Mouse (Mus musculus): ENCODE results near the gene Hist1h3i. TPM values are rescaled to one million over a fixed set of nuclear protein-coding genes. Genes with fewer than 3 reads are reported as not detected.

The Hist1h3i gene
- polyA plus RNA-seq, 1 experiment: 41.5 TPM

DNA sequence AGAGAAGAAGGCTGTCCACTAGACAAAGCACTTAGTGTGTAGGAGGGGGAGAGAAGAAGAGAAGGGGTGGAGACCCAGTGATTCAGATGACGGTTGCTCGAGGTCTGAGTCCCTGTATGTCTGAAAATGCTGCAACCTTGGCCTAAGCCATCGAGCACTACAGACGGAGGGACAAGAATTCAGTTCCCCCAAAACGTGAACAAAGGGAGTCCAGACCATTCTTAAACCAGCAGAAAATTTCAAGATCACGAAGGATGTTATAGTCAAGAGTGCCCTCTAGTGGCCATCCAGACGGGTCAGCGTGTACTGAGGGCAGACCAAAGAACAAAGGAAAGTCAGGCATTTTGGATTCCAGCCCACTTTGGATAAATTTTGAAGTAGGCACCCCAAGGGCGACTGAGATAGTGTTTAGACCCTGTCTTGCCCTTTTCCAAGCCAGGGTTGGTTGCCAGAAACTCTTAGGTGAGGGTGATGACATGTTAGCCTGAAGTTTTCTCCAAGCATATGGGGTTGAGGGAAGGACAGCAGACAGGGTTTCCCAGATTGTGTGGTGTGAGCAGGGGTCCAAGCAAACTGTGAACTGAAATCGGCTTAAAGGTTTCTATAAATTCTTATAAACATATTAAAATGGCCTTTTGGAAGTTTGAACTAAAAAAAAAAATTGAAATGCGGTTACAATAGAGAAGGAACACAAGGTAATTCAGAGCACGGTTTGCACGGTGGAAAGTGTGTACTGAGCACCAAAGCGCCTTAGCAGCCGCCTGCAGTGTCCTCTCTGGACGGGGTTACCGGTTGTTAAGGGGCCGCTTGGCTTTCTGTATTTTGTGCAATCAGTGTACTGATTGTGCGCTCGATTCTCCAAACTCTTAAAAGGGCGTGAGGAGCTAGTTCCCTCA, 48.9 kb downstream of the Hist1h3i start:
- Histone ChIP-seq H3K36me3 (ENCODE audit: control insufficient read depth) (peaks cover 3% of the 10 kb centered on the region), H3K9me3 (ENCODE audit: control insufficient read depth, low read length) (no peaks in the 10 kb centered on the region), H3K4me3 (replicated peaks) (peak overlapping the region; percentile 65), H3K27me3 (ENCODE audit: control insufficient read depth) (no peaks in the 10 kb centered on the region), H3K4me1 (ENCODE audit: control insufficient read depth) (peaks cover 49% of the 10 kb centered on the region)
- TF ChIP-seq GATA1 (IDR thresholded peaks at IDR 0.05; ENCODE audit: low read length): no peak
- TF ChIP-seq TAL1 (IDR thresholded peaks at IDR 0.05; ENCODE audit: low read length): no peak

DNA sequence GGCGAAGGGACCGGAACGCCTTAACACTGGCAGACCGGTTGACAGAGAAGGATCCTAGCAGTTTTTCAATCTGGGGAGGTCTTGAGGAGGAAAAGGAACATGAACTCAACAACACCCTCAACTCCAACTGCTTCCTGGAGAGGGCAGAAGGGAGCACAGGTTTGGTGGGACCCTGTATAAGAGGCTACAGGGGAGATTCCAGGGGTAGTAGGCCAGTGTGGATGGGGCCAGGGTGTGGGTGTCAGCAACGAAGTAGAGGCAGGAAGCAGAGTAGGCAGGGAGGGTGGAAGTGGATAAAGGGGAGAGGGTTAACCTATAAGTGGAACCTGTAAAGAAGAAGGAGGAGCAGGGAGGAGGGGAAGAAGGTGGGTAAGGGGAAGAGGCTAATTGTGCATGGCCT, 49.7 kb downstream of the Hist1h3i start:
- Histone ChIP-seq H3K36me3 (ENCODE audit: control insufficient read depth) (no peaks in the 10 kb centered on the region), H3K9me3 (ENCODE audit: control insufficient read depth, low read length) (no peaks in the 10 kb centered on the region), H3K4me3 (replicated peaks) (no peak overlapping the region), H3K27me3 (ENCODE audit: control insufficient read depth) (no peaks in the 10 kb centered on the region), H3K4me1 (ENCODE audit: control insufficient read depth) (peaks cover 45% of the 10 kb centered on the region)
- TF ChIP-seq GATA1 (IDR thresholded peaks at IDR 0.05; ENCODE audit: low read length) (no peak), TAL1 (IDR thresholded peaks at IDR 0.05; ENCODE audit: low read length) (no peak)

Other genes starting within 250 kb of the Hist1h3i start
- not detected in 2 replicates for gene Olfr1366, start 240.6 kb downstream of the Hist1h3i start, polyA plus RNA-seq (2012)
- gene Olfr1535, start 223.5 kb downstream of the Hist1h3i start, polyA plus RNA-seq (2012): not detected in 2 replicates
- gene Olfr1364, start 201.6 kb downstream of the Hist1h3i start, polyA plus RNA-seq (2012): not detected in 2 replicates
- not detected in 2 replicates for gene Olfr1362, start 169.3 kb downstream of the Hist1h3i start, polyA plus RNA-seq (2012)
- gene Olfr11, start 140.9 kb downstream of the Hist1h3i start, polyA plus RNA-seq (2012): 0.04 TPM in 1 of 2 replicates, not detected in the other
- gene Olfr1361, start 120.0 kb downstream of the Hist1h3i start, polyA plus RNA-seq (2012): not detected in 2 replicates
- gene Olfr1360, start 106.0 kb downstream of the Hist1h3i start, polyA plus RNA-seq (2012): not detected in 2 replicates
- gene Olfr1359, start 85.3 kb downstream of the Hist1h3i start, polyA plus RNA-seq (2012): not detected in 2 replicates
- gene Hist1h2bl, start 67.2 kb downstream of the Hist1h3i start, polyA plus RNA-seq (2012): 2.0 and 7.9 TPM in 2 replicates
- 28.0 and 37.9 TPM in 2 replicates for gene Hist1h2ai, start 66.9 kb downstream of the Hist1h3i start, polyA plus RNA-seq (2012)
- 27.8 and 67.4 TPM in 2 replicates for gene Hist1h3h, start 65.7 kb downstream of the Hist1h3i start, polyA plus RNA-seq (2012)
- gene Hist1h2bm, start 61.3 kb downstream of the Hist1h3i start, polyA plus RNA-seq (2012): 1.8 and 3.9 TPM in 2 replicates
- 1.3 and 2.7 TPM in 2 replicates for gene Hist1h4j, start 48.3 kb downstream of the Hist1h3i start, polyA plus RNA-seq (2012)
- gene Hist1h4k, start 32.9 kb downstream of the Hist1h3i start, polyA plus RNA-seq (2012): 23.3 and 64.1 TPM in 2 replicates
- 57.8 and 123 TPM in 2 replicates for gene Hist1h2ak, start 29.5 kb downstream of the Hist1h3i start, polyA plus RNA-seq (2012)
- gene Hist1h2bn, start 29.2 kb downstream of the Hist1h3i start, polyA plus RNA-seq (2012): 2.7 and 5.2 TPM in 2 replicates
- 2.6 and 5.0 TPM in 2 replicates for gene Hist1h1b, start 2.7 kb downstream of the Hist1h3i start, polyA plus RNA-seq (2012)
- 15.8 and 41.3 TPM in 2 replicates for gene Hist1h2an, start 3.8 kb upstream of the Hist1h3i start, polyA plus RNA-seq (2012)
- gene Hist1h2bp, start 4.1 kb upstream of the Hist1h3i start, polyA plus RNA-seq (2012): 2.2 and 5.1 TPM in 2 replicates
- 12.6 and 20.2 TPM in 2 replicates for gene Hist1h2bq, start 26.8 kb upstream of the Hist1h3i start, polyA plus RNA-seq (2012)
- 4,119 and 4,310 TPM in 2 replicates for gene Hist1h2ao, start 27.1 kb upstream of the Hist1h3i start, polyA plus RNA-seq (2012)
- gene Hist1h4m, start 28.4 kb upstream of the Hist1h3i start, polyA plus RNA-seq (2012): 26.4 and 43.3 TPM in 2 replicates
- 0.78 and 5.7 TPM in 2 replicates for gene Hist1h4n, start 48.8 kb upstream of the Hist1h3i start, polyA plus RNA-seq (2012)
- 9,149 and 11,620 TPM in 2 replicates for gene Hist1h2ap, start 50.1 kb upstream of the Hist1h3i start, polyA plus RNA-seq (2012)
- gene Hist1h2br, start 50.4 kb upstream of the Hist1h3i start, polyA plus RNA-seq (2012): 12.4 and 21.9 TPM in 2 replicates
- gene Zfp184, start 161.7 kb upstream of the Hist1h3i start, polyA plus RNA-seq (2012): not detected in 2 replicates
- not detected in 2 replicates for gene Pom121l2, start 197.8 kb upstream of the Hist1h3i start, polyA plus RNA-seq (2012)
- gene Prss16, start 226.4 kb upstream of the Hist1h3i start, polyA plus RNA-seq (2012): not detected in 2 replicates

All from erythroblast, embryonic 14.5 days (primary cell).